Mouse (Mus musculus): ENCODE results near the gene Scn8a.

- TF ChIP-seq CTCF (IDR thresholded peaks at IDR 0.05) (no peak), POLR2A (IDR thresholded peaks at IDR 0.05; ENCODE audit: insufficient read depth, low read depth, low read length) (no peak), EP300 (IDR thresholded peaks at IDR 0.05; ENCODE audit: insufficient read depth, low read depth, low read length) (no peak)
Measured at GRCm38 (mm10) chr15:100857586-100857985, 12.1 kb upstream of the Scn8a start.

All from heart, adult 2 months (tissue).